ENCODE assay signal across 13 mouse cellular contexts in the genomic region with DNA sequence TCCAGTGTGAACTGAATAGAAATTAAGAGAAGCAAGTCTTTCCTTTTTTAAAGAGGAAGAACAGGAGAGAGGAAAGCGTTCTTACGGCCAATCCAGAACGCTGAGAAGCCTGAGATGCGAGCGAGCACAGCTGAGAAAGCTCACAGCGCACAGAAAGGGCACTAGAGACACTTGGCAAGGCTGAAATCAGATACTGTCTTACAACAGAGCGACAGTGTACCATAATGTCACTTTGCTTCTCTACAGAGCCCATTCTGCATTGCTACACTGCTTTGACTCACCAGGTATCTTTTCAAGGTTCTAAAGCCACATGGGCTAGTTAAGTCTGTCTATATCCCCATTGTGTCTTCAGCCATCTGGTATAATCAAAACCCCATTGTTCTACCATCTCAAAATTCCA. TPM values are rescaled to one million over a fixed set of nuclear protein-coding genes. Genes with fewer than 3 reads are reported as not detected.
DNase-seq lines count a peak whose midpoint lies in the region; ATAC-seq and TF ChIP-seq lines count a peak whose summit lies in the region.
"Had no signal": no experiment of that assay in that cellular context is flagged by ENCODE, and none has a peak within 500 bp of the region (broad histone marks: within the 10 kb centered on the region; RNA-seq: fewer than 3 reads in every experiment).

No protein-coding gene starts in this region.

- H3K27me3 ChIP-seq in kidney, embryonic 14.5 days (ENCODE audit: control insufficient read depth, insufficient read depth, low read length) = no peaks in the 10 kb centered on the region
- H3K27me3 ChIP-seq in kidney, adult 2 months (replicated peaks; ENCODE audit: control insufficient read depth, insufficient read depth, low read length) = no peaks in the 10 kb centered on the region
- no peaks in the 10 kb centered on the region for H3K27me3 ChIP-seq in hindbrain, embryonic 14.5 days (ENCODE audit: control insufficient read depth, insufficient read depth, low read length)
- H3K27me3 ChIP-seq in midbrain, embryonic 16.5 days (ENCODE audit: control insufficient read depth, insufficient read depth, low read depth, low read length) = no peaks in the 10 kb centered on the region
- H3K27me3 ChIP-seq: limb, embryonic 15.5 days; Patski had no signal

- 0 out of 2 replicates have a peak, but pooled peaks have one; percentile 54 for ATAC-seq in kidney, embryonic 14.5 days (ENCODE audit: low FRiP score, low TSS enrichment)
- ATAC-seq in hindbrain, embryonic 14.5 days (ENCODE audit: low FRiP score) = no peak
- ATAC-seq in midbrain, embryonic 16.5 days = no peak
- ATAC-seq in megakaryocyte progenitor cell, adult 5-6 weeks (replicated peaks; ENCODE audit: poor library complexity) = no peak
- ATAC-seq: Patski had no signal

- TF ChIP-seq CTCF in kidney, adult 2 months (conservative IDR thresholded peaks at IDR 0.05; ENCODE audit: insufficient read depth, insufficient read length, low read depth, low read length) = no peak

- H3K4me1 ChIP-seq in kidney, embryonic 14.5 days (ENCODE audit: control insufficient read depth, insufficient read depth, low read length) = 0 out of 2 replicates have a peak, but pooled peaks cover 7% of the 10 kb centered on the region
- peaks cover 9% of the 10 kb centered on the region; the same call in 1 of the 2 replicates for H3K4me1 ChIP-seq in kidney, adult 2 months (ENCODE audit: control insufficient read depth, insufficient read depth, low read length)
- H3K4me1 ChIP-seq in hindbrain, embryonic 14.5 days (replicated peaks; ENCODE audit: control insufficient read depth, insufficient read depth, low read length) = peaks cover 20% of the 10 kb centered on the region
- H3K4me1 ChIP-seq in midbrain, embryonic 16.5 days (ENCODE audit: control insufficient read depth, insufficient read depth, low read length) = peaks cover 29% of the 10 kb centered on the region

- H3K4me3 ChIP-seq in kidney, embryonic 14.5 days (ENCODE audit: low read length) = no peak overlapping the region
- H3K4me3 ChIP-seq in kidney, adult 2 months (ENCODE audit: insufficient read depth, low read depth, low read length) = no peak overlapping the region
- no peak overlapping the region for H3K4me3 ChIP-seq in hindbrain, embryonic 14.5 days (replicated peaks; ENCODE audit: low read length)
- no peak overlapping the region for H3K4me3 ChIP-seq in midbrain, embryonic 16.5 days (ENCODE audit: low read depth, low read length)
- H3K4me3 ChIP-seq: limb, embryonic 15.5 days had no signal

- peak; percentile 45 for DNase-seq in heart, adult 11 months
- DNase-seq in heart, postnatal 36 days = no peak
- DNase-seq in kidney, adult 2 months = no peak
- peak; percentile 33 for DNase-seq in hindbrain, embryonic 14.5 days (ENCODE audit: low spot score)
- DNase-seq in cerebellum, adult 11-12 months = no peak
- DNase-seq: cerebellum, adult 2 months; kidney, adult 18-20 months; lung, adult 2 months had no signal

- no peaks in the 10 kb centered on the region for H3K36me3 ChIP-seq in kidney, embryonic 14.5 days (ENCODE audit: control insufficient read depth, insufficient read depth, low read length)
- H3K36me3 ChIP-seq in kidney, adult 2 months (ENCODE audit: control insufficient read depth, insufficient read depth, low read length) = no peaks in the 10 kb centered on the region
- H3K36me3 ChIP-seq in hindbrain, embryonic 14.5 days (replicated peaks; ENCODE audit: control insufficient read depth, insufficient read depth) = no peaks in the 10 kb centered on the region
- H3K36me3 ChIP-seq in midbrain, embryonic 16.5 days (ENCODE audit: control insufficient read depth, insufficient read depth, low read length) = no peaks in the 10 kb centered on the region
- H3K36me3 ChIP-seq: limb, embryonic 15.5 days had no signal

- no peak overlapping the region for H3K27ac ChIP-seq in kidney, embryonic 14.5 days (ENCODE audit: low read depth, low read length)
- H3K27ac ChIP-seq in kidney, adult 2 months (ENCODE audit: insufficient read depth, low read depth, low read length) = no peak overlapping the region
- H3K27ac ChIP-seq in hindbrain, embryonic 14.5 days = peak overlapping the region; percentile 40
- H3K27ac ChIP-seq in midbrain, embryonic 16.5 days (ENCODE audit: low read length) = peak overlapping the region; percentile 62
- H3K27ac ChIP-seq: limb, embryonic 15.5 days had no signal

- TF ChIP-seq POLR2A in kidney, adult 2 months (IDR thresholded peaks at IDR 0.05; ENCODE audit: low read depth, low read length) = no peak

- H3K9ac ChIP-seq in kidney, embryonic 14.5 days (ENCODE audit: low read depth, low read length) = no peak overlapping the region
- H3K9ac ChIP-seq in hindbrain, embryonic 14.5 days = peak overlapping the region; percentile 17; the same call in 1 of the 2 replicates
- no peak overlapping the region for H3K9ac ChIP-seq in midbrain, embryonic 16.5 days (ENCODE audit: low read depth, low read length)
- H3K9ac ChIP-seq: limb, embryonic 15.5 days had no signal

- WGBS in kidney, embryonic 14.5 days = 40% methylated on average over 7 of the region's 7 CpGs
- WGBS in kidney, adult 2 months = 74% methylated on average over 7 of the region's 7 CpGs
- WGBS in hindbrain, embryonic 14.5 days = 40% methylated on average over 7 of the region's 7 CpGs
- WGBS in midbrain, embryonic 16.5 days = 23% methylated on average over 7 of the region's 7 CpGs

- H3K4me2 ChIP-seq in kidney, embryonic 14.5 days (replicated peaks; ENCODE audit: low read depth, low read length) = no peak overlapping the region
- peak overlapping the region; percentile 33 for H3K4me2 ChIP-seq in hindbrain, embryonic 14.5 days (replicated peaks)
- peak overlapping the region; percentile 33 for H3K4me2 ChIP-seq in midbrain, embryonic 16.5 days (ENCODE audit: low read length)
- H3K4me2 ChIP-seq: limb, embryonic 15.5 days had no signal

- H3K9me3 ChIP-seq in kidney, embryonic 14.5 days (ENCODE audit: control insufficient read depth, low read length) = no peaks in the 10 kb centered on the region
- no peaks in the 10 kb centered on the region for H3K9me3 ChIP-seq in hindbrain, embryonic 14.5 days (ENCODE audit: control insufficient read depth, low read length)
- H3K9me3 ChIP-seq in midbrain, embryonic 16.5 days (replicated peaks; ENCODE audit: control insufficient read depth, low read length, poor library complexity, severe bottlenecking) = no peaks in the 10 kb centered on the region
- H3K9me3 ChIP-seq: limb, embryonic 15.5 days had no signal

- intact Hi-C loops in heart, postnatal 36 days (cut with DNase I) = no loop called here

RNA-seq across cellular contexts. Expression of a gene that starts 13.7 kb away (rescaled TPM):
- 1 to 10 TPM; 8.6 to 9.3 TPM for total RNA-seq in heart, postnatal 36 days (2021)
- polyA plus RNA-seq in kidney, embryonic 14.5 days (2014; fragmentation: Nextera tagmentation; extraction: Ambion mirVana) = 8.1 and 10.0 TPM in 2 replicates
- 9.5 and 10.7 TPM in 2 replicates for polyA plus RNA-seq in kidney, adult 2 months (2012; rRNA removed)
- 28.4 and 28.7 TPM in 2 replicates for polyA plus RNA-seq in hindbrain, embryonic 14.5 days (2014; fragmentation: Nextera tagmentation; extraction: Ambion mirVana)
- 16.2 and 18.5 TPM in 2 replicates for polyA plus RNA-seq in midbrain, embryonic 16.5 days (2015; fragmentation: Nextera tagmentation; extraction: Ambion mirVana)
- total RNA-seq in megakaryocyte progenitor cell, adult 5-6 weeks (2015) = 18.6 and 18.9 TPM in 2 replicates
- 18.2 and 21.9 TPM in 2 replicates for total RNA-seq in megakaryocyte progenitor cell, adult 5-6 weeks (2017)

Comparison
In these comparisons a context has a peak if more than half of its experiments do, and no peak if none do; other contexts are left out.
1. DNase-seq: peak in heart, adult 11 months (single experiment) and hindbrain, embryonic 14.5 days (single experiment); none in heart, postnatal 36 days (0 of 2), kidney, adult 2 months (single experiment) and cerebellum, adult 11-12 months (single experiment).
2. H3K27ac ChIP-seq: peak in hindbrain, embryonic 14.5 days (single experiment) and midbrain, embryonic 16.5 days (single experiment); none in kidney, embryonic 14.5 days (single experiment) and kidney, adult 2 months (single experiment).